ENCODE assay signal across 8 mouse cellular contexts in the genomic region with DNA sequence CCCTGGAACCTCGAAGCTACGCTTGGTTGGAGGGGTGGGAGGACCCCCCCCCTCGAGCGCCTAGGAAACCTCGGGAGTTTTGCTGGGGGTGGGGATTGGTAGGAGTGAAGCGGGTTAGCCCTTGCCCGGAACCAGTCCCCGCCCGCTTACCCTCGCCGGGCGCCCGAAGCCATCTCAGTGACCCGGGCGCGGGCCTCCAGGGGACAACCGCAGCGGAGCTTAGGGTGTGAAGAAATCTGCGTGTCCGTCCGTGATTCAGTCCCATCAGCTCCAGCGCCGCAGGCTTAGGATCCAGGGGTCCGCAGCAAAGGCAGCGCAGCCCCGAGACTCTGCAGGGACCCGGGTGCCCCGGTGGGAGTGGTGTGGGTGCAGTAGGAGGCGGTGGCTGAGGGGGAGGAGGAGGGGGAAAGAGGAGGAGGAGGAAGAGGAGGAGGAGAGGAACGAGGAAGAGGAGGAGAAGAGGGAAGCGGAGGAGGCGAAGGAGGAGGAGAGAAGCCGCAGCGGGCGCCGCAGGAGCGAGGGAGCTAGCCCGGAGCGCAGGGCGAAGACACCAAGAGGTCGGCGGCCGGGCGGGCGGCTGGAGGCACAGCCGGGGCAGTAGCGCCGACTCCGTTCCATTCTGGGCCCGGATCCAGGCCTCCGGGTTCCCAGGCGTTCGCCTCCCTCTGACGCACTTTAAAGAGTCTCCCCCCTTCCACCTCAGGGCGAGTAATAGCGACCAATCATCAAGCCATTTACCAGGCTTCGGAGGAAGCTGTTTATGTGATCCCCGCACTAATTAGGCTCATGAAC. TPM values are rescaled to one million over a fixed set of nuclear protein-coding genes. Genes with fewer than 3 reads are reported as not detected.
DNase-seq lines count a peak whose midpoint lies in the region; ATAC-seq and TF ChIP-seq lines count a peak whose summit lies in the region.

A gene (plus strand): TSS at position 422 of the 792 bp plus-strand sequence.

- peaks cover 90% of the 10 kb centered on the region for H3K27me3 ChIP-seq in intestine, embryonic 16.5 days (replicated peaks; ENCODE audit: control insufficient read depth, insufficient read depth, low read length)
- H3K27me3 ChIP-seq in neural tube, embryonic 12.5 days (replicated peaks): peaks cover 93% of the 10 kb centered on the region

- DNase-seq in adrenal gland, adult 18-20 months (ENCODE audit: low spot score in 2 of 2): peak; percentile 17 to 35
- DNase-seq in adrenal gland, adult 8-10 months: no peak
- peak; percentile 66 for DNase-seq in brain, adult 2 months (ENCODE audit: low read depth, low spot score)
- peak; percentile 81 for DNase-seq in gastrocnemius, adult 2 months
- DNase-seq in left cerebral cortex, postnatal 25 days (ENCODE audit: low spot score in 2 of 2): peak; percentile 57 to 75
- DNase-seq in thymus, postnatal 0 days (ENCODE audit: low spot score): no peak

- H3K4me1 ChIP-seq in intestine, embryonic 16.5 days (ENCODE audit: control insufficient read depth, insufficient read depth, low read length): peaks cover 14% of the 10 kb centered on the region; the same call in 1 of the 2 replicates
- peaks cover 22% of the 10 kb centered on the region for H3K4me1 ChIP-seq in neural tube, embryonic 12.5 days

- H3K4me3 ChIP-seq in gastrocnemius, adult 2 months: peak within 1 kb of the TSS; percentile 73
- H3K4me3 ChIP-seq in intestine, embryonic 16.5 days (ENCODE audit: low read length): peak within 1 kb of the TSS; percentile 33
- peak within 1 kb of the TSS; percentile 35 for H3K4me3 ChIP-seq in neural tube, embryonic 12.5 days

- no peak within 1 kb of the TSS for H3K9ac ChIP-seq in intestine, embryonic 16.5 days (ENCODE audit: low read depth, low read length)
- H3K9ac ChIP-seq in neural tube, embryonic 12.5 days: peak within 1 kb of the TSS; percentile 38

- no peak for TF ChIP-seq CTCF in gastrocnemius, adult 2 months (IDR thresholded peaks at IDR 0.05)

- no peaks in the 10 kb centered on the region for H3K36me3 ChIP-seq in intestine, embryonic 16.5 days (ENCODE audit: control insufficient read depth, insufficient read depth, low read length)
- no peaks in the 10 kb centered on the region for H3K36me3 ChIP-seq in neural tube, embryonic 12.5 days

- H3K27ac ChIP-seq in gastrocnemius, adult 2 months: peak within 1 kb of the TSS; percentile 76
- no peak within 1 kb of the TSS for H3K27ac ChIP-seq in intestine, embryonic 16.5 days (ENCODE audit: low read length)
- no peak within 1 kb of the TSS for H3K27ac ChIP-seq in neural tube, embryonic 12.5 days

- under 1% methylated on average over 58 of the region's 58 CpGs for WGBS in intestine, embryonic 16.5 days
- WGBS in neural tube, embryonic 12.5 days: under 1% methylated on average over 57 of the region's 58 CpGs

- intact Hi-C loops in gastrocnemius, adult 2 months (cut with DNase I): no loop called here
- intact Hi-C loops in left cerebral cortex, postnatal 25 days (cut with DNase I): loop anchor here (2.0 to 5.0 kb wide), 4 partner anchors 71 to 485 kb away; a partner anchor contains a TSS

- H3K9me3 ChIP-seq in intestine, embryonic 16.5 days (ENCODE audit: control insufficient read depth, low read length): no peaks in the 10 kb centered on the region
- no peaks in the 10 kb centered on the region for H3K9me3 ChIP-seq in neural tube, embryonic 12.5 days

- peak within 1 kb of the TSS; percentile 48 for H3K4me2 ChIP-seq in intestine, embryonic 16.5 days (ENCODE audit: low read depth, low read length)
- peak within 1 kb of the TSS; percentile 61 for H3K4me2 ChIP-seq in neural tube, embryonic 12.5 days (replicated peaks)

- ATAC-seq in intestine, embryonic 16.5 days: peak; percentile 42
- ATAC-seq in neural tube, embryonic 12.5 days (ENCODE audit: low FRiP score, low read depth): peak; percentile 52; the same call in 1 of the 2 replicates

RNA-seq across cellular contexts. Expression of the gene that starts here (rescaled TPM):
- total RNA-seq in adrenal gland, adult 18-20 months (2021): under 1 TPM in 1 of 2 experiments, not detected in 1; 0.10 TPM
- total RNA-seq in adrenal gland, adult 8-10 months (2022): under 1 TPM in 2 of 4 experiments, not detected in 2; 0.10 to 0.15 TPM
- total RNA-seq in gastrocnemius, adult 2 months (2021): 1 to 10 TPM in 1 of 2 experiments, under 1 TPM in 1; 0.89 to 1.9 TPM
- polyA plus RNA-seq in intestine, embryonic 16.5 days (2015; fragmentation: Nextera tagmentation; extraction: Ambion mirVana): not detected in 2 replicates
- total RNA-seq in left cerebral cortex, postnatal 25 days (2021): 10 to 100 TPM; 16.1 to 19.2 TPM
- polyA plus RNA-seq in neural tube, embryonic 12.5 days (2016; fragmentation: Nextera tagmentation; extraction: Ambion mirVana): 0.54 and 2.1 TPM in 2 replicates
- 0.12 TPM in 1 of 2 replicates, not detected in the other for polyA plus RNA-seq in thymus, postnatal 0 days (2015; fragmentation: Nextera tagmentation; extraction: Ambion mirVana)

Comparison
In these comparisons a context has a peak if more than half of its experiments do, and no peak if none do; other contexts are left out.
1. RNA of the gene that starts here (total RNA-seq): 16.1 to 19.2 TPM in left cerebral cortex, postnatal 25 days; 0.89 to 1.9 TPM in gastrocnemius, adult 2 months, 0.10 to 0.15 TPM in adrenal gland, adult 8-10 months and 0.10 TPM in adrenal gland, adult 18-20 months; every median in the first group is over 4 times any median in the second.
2. Peak in DNase-seq in adrenal gland, adult 18-20 months; RNA of the gene not detected or under 1 TPM.
3. Peak in ATAC-seq, H3K4me3 ChIP-seq and H3K4me2 ChIP-seq in intestine, embryonic 16.5 days; RNA of the gene not detected or under 1 TPM.
4. DNase-seq: peak in brain, adult 2 months (single experiment), gastrocnemius, adult 2 months (single experiment) and left cerebral cortex, postnatal 25 days (2 of 2); none in adrenal gland, adult 8-10 months (single experiment) and thymus, postnatal 0 days (single experiment).
5. Peak in every context shown above with its lines, with median percentiles within 50 percentile points of each other: H3K4me3 ChIP-seq.